Mouse (Mus musculus): Measurements from ENCODE around the gene Ppat. TPM values are rescaled to one million over a fixed set of nuclear protein-coding genes. Genes with fewer than 3 reads are reported as not detected.

The Ppat gene
- polyA plus RNA-seq, 1 experiment, result 89.3 TPM

DNA sequence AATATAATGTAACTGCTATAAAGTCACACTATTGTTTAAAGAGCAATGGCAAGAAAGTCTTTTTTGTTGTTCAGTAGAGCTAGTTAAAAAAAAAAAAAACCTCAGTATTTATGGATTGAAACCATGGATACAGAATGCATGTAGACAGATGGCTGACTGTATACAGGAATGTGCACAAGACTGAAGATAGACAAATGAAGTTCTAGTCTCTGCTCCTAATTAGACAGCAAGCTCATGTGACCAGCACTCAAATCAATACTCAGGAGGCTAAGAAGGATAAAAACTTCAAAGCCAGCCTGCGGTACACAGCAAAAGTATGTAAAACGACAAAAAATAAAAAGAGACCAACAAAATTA lies 5.7 kb downstream of the Ppat start:
- TF ChIP-seq EP300 (IDR thresholded peaks at IDR 0.05; ENCODE audit: insufficient read depth, low read depth, low read length) (no peak), CTCF (IDR thresholded peaks at IDR 0.05; ENCODE audit: low read depth, low read length) (no peak), POLR2A (IDR thresholded peaks at IDR 0.05; ENCODE audit: insufficient read depth, low read length) (no peak)
- Histone ChIP-seq H3K9ac (ENCODE audit: low read depth, poor library complexity, severe bottlenecking) (no peak overlapping the region), H3K4me3 (ENCODE audit: low read depth, low read length) (no peak overlapping the region), H3K4me1 (ENCODE audit: control insufficient read depth, insufficient read depth, low read length) (peaks cover under 1% of the 10 kb centered on the region), H3K27me3 (ENCODE audit: control insufficient read depth, insufficient read depth, low read length, poor library complexity, severe bottlenecking) (no peaks in the 10 kb centered on the region), H3K27ac (ENCODE audit: insufficient read depth, low read length) (no peak overlapping the region), H3K36me3 (ENCODE audit: control insufficient read depth, insufficient read depth, low read length, poor library complexity, severe bottlenecking) (peaks cover 27% of the 10 kb centered on the region), H3K9me3 (replicated peaks; ENCODE audit: control insufficient read depth, insufficient read depth, low read length, poor library complexity, severe bottlenecking) (peaks cover 6% of the 10 kb centered on the region; the same call in 1 of the 2 replicates)

DNA sequence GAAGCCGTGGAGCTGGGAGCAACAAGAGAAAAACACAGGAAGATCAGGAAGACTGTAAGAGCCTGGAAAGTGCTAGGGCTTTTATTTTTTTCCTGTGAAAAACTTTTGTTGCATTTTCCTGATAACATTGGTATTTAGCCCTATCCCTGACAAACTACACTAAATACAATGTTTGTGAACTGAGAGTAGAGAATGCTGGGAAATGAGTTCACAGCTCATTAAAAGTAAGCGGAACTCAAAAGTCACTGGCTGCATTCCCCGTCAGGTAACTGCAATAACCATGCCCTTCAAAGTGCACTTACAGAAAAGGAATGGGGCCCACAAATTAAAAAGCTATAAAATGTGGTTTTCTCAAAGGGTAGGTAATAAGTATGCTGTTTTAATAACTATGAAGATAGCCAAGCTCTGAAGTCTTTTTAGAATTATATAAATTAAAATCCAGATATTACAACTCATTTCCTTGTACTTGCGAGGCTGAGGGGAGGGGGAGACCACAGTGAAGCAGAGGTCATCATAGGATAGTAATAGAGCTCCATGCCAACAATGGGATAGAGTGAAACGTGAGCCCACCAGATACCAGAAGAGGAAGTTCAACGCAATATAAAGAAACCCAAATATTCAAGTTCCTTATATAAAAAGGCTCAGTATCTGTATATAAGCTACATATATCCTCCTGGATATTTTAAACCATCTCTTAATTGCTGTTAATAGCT lies 6.3 kb downstream of the Ppat start:
- H3K27ac ChIP-seq (ENCODE audit: insufficient read depth, low read length), result no peak overlapping the region
- TF ChIP-seq CTCF (IDR thresholded peaks at IDR 0.05; ENCODE audit: low read depth, low read length), result no peak
- no peak for TF ChIP-seq POLR2A (IDR thresholded peaks at IDR 0.05; ENCODE audit: insufficient read depth, low read length)
- no peak for TF ChIP-seq EP300 (IDR thresholded peaks at IDR 0.05; ENCODE audit: insufficient read depth, low read depth, low read length)
- H3K4me1 ChIP-seq (ENCODE audit: control insufficient read depth, insufficient read depth, low read length), result peaks cover 2% of the 10 kb centered on the region
- H3K36me3 ChIP-seq (ENCODE audit: control insufficient read depth, insufficient read depth, low read length, poor library complexity, severe bottlenecking), result peaks cover 32% of the 10 kb centered on the region
- no peaks in the 10 kb centered on the region for H3K27me3 ChIP-seq (ENCODE audit: control insufficient read depth, insufficient read depth, low read length, poor library complexity, severe bottlenecking)
- peaks cover 7% of the 10 kb centered on the region; the same call in 1 of the 2 replicates for H3K9me3 ChIP-seq (replicated peaks; ENCODE audit: control insufficient read depth, insufficient read depth, low read length, poor library complexity, severe bottlenecking)
- H3K9ac ChIP-seq (ENCODE audit: low read depth, poor library complexity, severe bottlenecking), result no peak overlapping the region
- H3K4me3 ChIP-seq (ENCODE audit: low read depth, low read length), result no peak overlapping the region

DNA sequence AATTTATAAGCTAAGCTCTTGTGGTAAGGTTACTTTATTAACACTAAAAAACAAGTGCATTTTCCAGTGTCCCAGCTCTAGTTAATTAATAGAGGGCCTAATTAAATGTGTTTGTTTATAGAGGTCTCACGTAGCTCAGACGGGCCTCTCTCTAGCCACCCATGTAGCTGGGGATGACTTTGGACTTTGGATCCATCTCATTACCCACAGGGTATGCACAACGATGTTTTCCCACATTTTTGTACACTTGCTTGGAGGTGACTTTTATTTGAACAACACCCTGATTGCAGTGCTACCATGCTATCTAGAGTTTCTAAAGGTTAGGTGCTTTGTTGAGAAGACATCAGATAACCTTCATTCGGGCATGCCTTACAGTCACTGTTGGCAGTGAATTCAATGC lies 8.9 kb downstream of the Ppat start:
- TF ChIP-seq POLR2A (IDR thresholded peaks at IDR 0.05; ENCODE audit: insufficient read depth, low read length) (no peak), EP300 (IDR thresholded peaks at IDR 0.05; ENCODE audit: insufficient read depth, low read depth, low read length) (no peak), CTCF (IDR thresholded peaks at IDR 0.05; ENCODE audit: low read depth, low read length) (no peak)
- H3K36me3 ChIP-seq (ENCODE audit: control insufficient read depth, insufficient read depth, low read length, poor library complexity, severe bottlenecking), result peaks cover 35% of the 10 kb centered on the region
- H3K27ac ChIP-seq (ENCODE audit: insufficient read depth, low read length), result no peak overlapping the region
- H3K9ac ChIP-seq (ENCODE audit: low read depth, poor library complexity, severe bottlenecking), result no peak overlapping the region
- no peaks in the 10 kb centered on the region for H3K27me3 ChIP-seq (ENCODE audit: control insufficient read depth, insufficient read depth, low read length, poor library complexity, severe bottlenecking)
- H3K4me1 ChIP-seq (ENCODE audit: control insufficient read depth, insufficient read depth, low read length), result peaks cover 2% of the 10 kb centered on the region
- peaks cover 15% of the 10 kb centered on the region for H3K9me3 ChIP-seq (replicated peaks; ENCODE audit: control insufficient read depth, insufficient read depth, low read length, poor library complexity, severe bottlenecking)
- no peak overlapping the region for H3K4me3 ChIP-seq (ENCODE audit: low read depth, low read length)

- no peak overlapping the region for H3K4me3 ChIP-seq (ENCODE audit: low read depth, low read length)
- H3K27me3 ChIP-seq (ENCODE audit: control insufficient read depth, insufficient read depth, low read length, poor library complexity, severe bottlenecking), result no peaks in the 10 kb centered on the region
- H3K9ac ChIP-seq (ENCODE audit: low read depth, poor library complexity, severe bottlenecking), result no peak overlapping the region
- peaks cover 2% of the 10 kb centered on the region for H3K4me1 ChIP-seq (ENCODE audit: control insufficient read depth, insufficient read depth, low read length)
- H3K36me3 ChIP-seq (ENCODE audit: control insufficient read depth, insufficient read depth, low read length, poor library complexity, severe bottlenecking), result peaks cover 35% of the 10 kb centered on the region
- H3K27ac ChIP-seq (ENCODE audit: insufficient read depth, low read length), result no peak overlapping the region
- H3K9me3 ChIP-seq (replicated peaks; ENCODE audit: control insufficient read depth, insufficient read depth, low read length, poor library complexity, severe bottlenecking), result peaks cover 15% of the 10 kb centered on the region
- TF ChIP-seq CTCF (IDR thresholded peaks at IDR 0.05; ENCODE audit: low read depth, low read length), result no peak
- no peak for TF ChIP-seq EP300 (IDR thresholded peaks at IDR 0.05; ENCODE audit: insufficient read depth, low read depth, low read length)
- no peak for TF ChIP-seq POLR2A (IDR thresholded peaks at IDR 0.05; ENCODE audit: insufficient read depth, low read length)
Observed at GRCm38 (mm10) chr5:76941975-76942374, 9.4 kb downstream of the Ppat start.

- Histone ChIP-seq H3K4me3 (ENCODE audit: low read depth, low read length) (no peak overlapping the region), H3K4me1 (ENCODE audit: control insufficient read depth, insufficient read depth, low read length) (peaks cover 2% of the 10 kb centered on the region), H3K27ac (ENCODE audit: insufficient read depth, low read length) (no peak overlapping the region), H3K9ac (ENCODE audit: low read depth, poor library complexity, severe bottlenecking) (no peak overlapping the region), H3K27me3 (ENCODE audit: control insufficient read depth, insufficient read depth, low read length, poor library complexity, severe bottlenecking) (no peaks in the 10 kb centered on the region), H3K36me3 (ENCODE audit: control insufficient read depth, insufficient read depth, low read length, poor library complexity, severe bottlenecking) (peaks cover 26% of the 10 kb centered on the region), H3K9me3 (replicated peaks; ENCODE audit: control insufficient read depth, insufficient read depth, low read length, poor library complexity, severe bottlenecking) (peaks cover 15% of the 10 kb centered on the region)
- TF ChIP-seq CTCF (IDR thresholded peaks at IDR 0.05; ENCODE audit: low read depth, low read length) (no peak), POLR2A (IDR thresholded peaks at IDR 0.05; ENCODE audit: insufficient read depth, low read length) (no peak), EP300 (IDR thresholded peaks at IDR 0.05; ENCODE audit: insufficient read depth, low read depth, low read length) (no peak)
Observed at GRCm38 (mm10) chr5:76939717-76940116, 11.7 kb downstream of the Ppat start.

GRCm38 (mm10) chr5:76929180-76929877 lies 22.0 kb downstream of the Ppat start:
- no peak overlapping the region for H3K9ac ChIP-seq (ENCODE audit: low read depth, poor library complexity, severe bottlenecking)
- peaks cover 27% of the 10 kb centered on the region for H3K36me3 ChIP-seq (ENCODE audit: control insufficient read depth, insufficient read depth, low read length, poor library complexity, severe bottlenecking)
- no peak for TF ChIP-seq POLR2A (IDR thresholded peaks at IDR 0.05; ENCODE audit: insufficient read depth, low read length)
- no peak for TF ChIP-seq CTCF (IDR thresholded peaks at IDR 0.05; ENCODE audit: low read depth, low read length)

More at GRCm38 (mm10) chr5:76929180-76929877, 22.0 kb downstream of the Ppat start:
- H3K4me1 ChIP-seq (ENCODE audit: control insufficient read depth, insufficient read depth, low read length), result no peaks in the 10 kb centered on the region
- no peaks in the 10 kb centered on the region for H3K9me3 ChIP-seq (replicated peaks; ENCODE audit: control insufficient read depth, insufficient read depth, low read length, poor library complexity, severe bottlenecking)
- H3K4me3 ChIP-seq (ENCODE audit: low read depth, low read length), result no peak overlapping the region
- no peak overlapping the region for H3K27ac ChIP-seq (ENCODE audit: insufficient read depth, low read length)
- no peaks in the 10 kb centered on the region for H3K27me3 ChIP-seq (ENCODE audit: control insufficient read depth, insufficient read depth, low read length, poor library complexity, severe bottlenecking)
